8 mouse cellular contexts compared by ENCODE assay signal in genomic region chr8:122720811-122721640, GRCm38 (mm10). TPM values are rescaled to one million over a fixed set of nuclear protein-coding genes. Genes with fewer than 3 reads are reported as not detected.
DNase-seq lines count a peak whose midpoint lies in the region; ATAC-seq and TF ChIP-seq lines count a peak whose summit lies in the region.

No protein-coding gene starts in this region.

- no peaks in the 10 kb centered on the region for H3K36me3 ChIP-seq in embryonic facial prominence, embryonic 12.5 days
- H3K36me3 ChIP-seq in embryonic facial prominence, embryonic 10.5 days (replicated peaks): no peaks in the 10 kb centered on the region
- H3K36me3 ChIP-seq in heart, embryonic 14.5 days (ENCODE audit: control insufficient read depth, insufficient read depth, low read length): no peaks in the 10 kb centered on the region
- no peaks in the 10 kb centered on the region for H3K36me3 ChIP-seq in lung, embryonic 15.5 days

- H3K4me1 ChIP-seq in embryonic facial prominence, embryonic 12.5 days: peaks cover 8% of the 10 kb centered on the region
- peaks cover 18% of the 10 kb centered on the region for H3K4me1 ChIP-seq in embryonic facial prominence, embryonic 10.5 days
- peaks cover 20% of the 10 kb centered on the region for H3K4me1 ChIP-seq in cerebellum, adult 2 months (ENCODE audit: control insufficient read depth, insufficient read depth, low read length)
- H3K4me1 ChIP-seq in heart, embryonic 14.5 days (ENCODE audit: control insufficient read depth in 2 of 2, insufficient read depth in 2 of 2, low read length in 2 of 2): peaks cover 18 to 26% of the 10 kb centered on the region in 2 experiments
- H3K4me1 ChIP-seq in lung, embryonic 15.5 days: peaks cover 23% of the 10 kb centered on the region

- peaks cover 44% of the 10 kb centered on the region for H3K27me3 ChIP-seq in embryonic facial prominence, embryonic 12.5 days
- peaks cover 75% of the 10 kb centered on the region for H3K27me3 ChIP-seq in embryonic facial prominence, embryonic 10.5 days (replicated peaks; ENCODE audit: low read depth, poor library complexity, severe bottlenecking)
- H3K27me3 ChIP-seq in cerebellum, adult 2 months (ENCODE audit: control insufficient read depth, insufficient read depth, low read length): no peaks in the 10 kb centered on the region
- H3K27me3 ChIP-seq in heart, embryonic 14.5 days (ENCODE audit: control insufficient read depth, insufficient read depth, low read length): peaks cover 27% of the 10 kb centered on the region
- H3K27me3 ChIP-seq in lung, embryonic 15.5 days: peaks cover 44% of the 10 kb centered on the region; the same call in 1 of the 2 replicates

- H3K9ac ChIP-seq in embryonic facial prominence, embryonic 12.5 days: no peak overlapping the region
- H3K9ac ChIP-seq in heart, embryonic 14.5 days (ENCODE audit: low read length): no peak overlapping the region
- H3K9ac ChIP-seq in lung, embryonic 15.5 days: no peak overlapping the region; the same call in 1 of the 2 replicates

- no peak for DNase-seq in embryonic facial prominence, embryonic 10.5 days (ENCODE audit: low spot score)
- DNase-seq in cerebellum, adult 2 months: peak; percentile 58 to 65
- peak; percentile 57 to 67 for DNase-seq in spleen, postnatal 10 days (ENCODE audit: low spot score in 2 of 2)
- no peak for DNase-seq in layer of hippocampus, adult 18-20 months (ENCODE audit: low spot score in 2 of 2)
- DNase-seq in adrenal gland, postnatal 10 days: no peak

- no peak for ATAC-seq in embryonic facial prominence, embryonic 12.5 days (ENCODE audit: insufficient number of reproducible peaks, insufficient read depth, low FRiP score, low TSS enrichment)
- peak; percentile 38 for ATAC-seq in heart, embryonic 14.5 days (ENCODE audit: insufficient number of reproducible peaks, insufficient read depth, low FRiP score, low read depth)
- no peak for ATAC-seq in lung, embryonic 15.5 days (ENCODE audit: borderline replicate concordance, extremely low read depth, low FRiP score, low TSS enrichment)

- TF ChIP-seq CTCF in cerebellum, adult 2 months (IDR thresholded peaks at IDR 0.05; ENCODE audit: borderline replicate concordance, insufficient read depth, low read depth, low read length): no peak

- H3K4me3 ChIP-seq in embryonic facial prominence, embryonic 12.5 days: no peak overlapping the region
- H3K4me3 ChIP-seq in embryonic facial prominence, embryonic 10.5 days: no peak overlapping the region
- peak overlapping the region; percentile 5 for H3K4me3 ChIP-seq in cerebellum, adult 2 months (replicated peaks; ENCODE audit: insufficient read depth, low read depth, low read length)
- no peak overlapping the region for H3K4me3 ChIP-seq in heart, embryonic 14.5 days (ENCODE audit: control insufficient read depth in 1 of 2, insufficient read depth in 1 of 2, low read depth in 1 of 2, low read length in 2 of 2)
- H3K4me3 ChIP-seq in lung, embryonic 15.5 days: no peak overlapping the region

- H3K9me3 ChIP-seq in embryonic facial prominence, embryonic 12.5 days: no peaks in the 10 kb centered on the region
- no peaks in the 10 kb centered on the region for H3K9me3 ChIP-seq in embryonic facial prominence, embryonic 10.5 days
- H3K9me3 ChIP-seq in heart, embryonic 14.5 days (ENCODE audit: control insufficient read depth, low read length): no peaks in the 10 kb centered on the region
- no peaks in the 10 kb centered on the region for H3K9me3 ChIP-seq in lung, embryonic 15.5 days

- no peak for TF ChIP-seq POLR2A in cerebellum, adult 2 months (IDR thresholded peaks at IDR 0.05; ENCODE audit: borderline replicate concordance, insufficient read depth, low read length)

- 64% methylated on average over 14 of the region's 14 CpGs for WGBS in embryonic facial prominence, embryonic 12.5 days
- 66% methylated on average over 14 of the region's 14 CpGs for WGBS in embryonic facial prominence, embryonic 10.5 days
- 22% methylated on average over 14 of the region's 14 CpGs for WGBS in cerebellum, adult 2 months
- WGBS in heart, embryonic 14.5 days: 24% methylated on average over 14 of the region's 14 CpGs
- WGBS in lung, embryonic 15.5 days: 47% methylated on average over 14 of the region's 14 CpGs

- H3K4me2 ChIP-seq in embryonic facial prominence, embryonic 12.5 days (replicated peaks): peak overlapping the region; percentile 35; the same call in 1 of the 2 replicates
- peak overlapping the region; percentile 56 for H3K4me2 ChIP-seq in heart, embryonic 14.5 days (ENCODE audit: low read length)
- peak overlapping the region; percentile 39; the same call in 1 of the 2 replicates for H3K4me2 ChIP-seq in lung, embryonic 15.5 days

- no peak overlapping the region for H3K27ac ChIP-seq in embryonic facial prominence, embryonic 12.5 days
- no peak overlapping the region for H3K27ac ChIP-seq in embryonic facial prominence, embryonic 10.5 days (replicated peaks)
- peak overlapping the region; percentile 37; the same call in 1 of the 2 replicates for H3K27ac ChIP-seq in cerebellum, adult 2 months (ENCODE audit: insufficient read depth, low read length)
- H3K27ac ChIP-seq in heart, embryonic 14.5 days (replicated peaks in 1 of 2; ENCODE audit: control insufficient read depth in 1 of 2, insufficient read depth in 1 of 2, low read depth in 2 of 2, low read length in 2 of 2): peak overlapping the region; percentile 1 to 71; a peak in 2 of 4 replicates
- no peak overlapping the region for H3K27ac ChIP-seq in lung, embryonic 15.5 days

RNA-seq across cellular contexts. Expression of gene Cbfa2t3, which starts 22.1 kb away (rescaled TPM):
- 3.9 and 4.4 TPM in 2 replicates for polyA plus RNA-seq in embryonic facial prominence, embryonic 12.5 days (2016; fragmentation: Nextera tagmentation; extraction: Ambion mirVana)
- 1.7 and 2.3 TPM in 2 replicates for polyA plus RNA-seq in embryonic facial prominence, embryonic 10.5 days (2016; fragmentation: Nextera tagmentation; extraction: Ambion mirVana)
- polyA plus RNA-seq in cerebellum, adult 2 months (2012; rRNA removed): 17.7 and 21.6 TPM in 2 replicates
- polyA plus RNA-seq in heart, embryonic 14.5 days (2014; fragmentation: Nextera tagmentation; extraction: Ambion mirVana): 4.2 and 6.2 TPM in 2 replicates
- 4.8 and 5.4 TPM in 2 replicates for polyA plus RNA-seq in lung, embryonic 15.5 days (2015; fragmentation: Nextera tagmentation; extraction: Ambion mirVana)
- 10 to 100 TPM; 46.3 to 52.5 TPM for total RNA-seq in layer of hippocampus, adult 18-20 months (2021)
- 10 to 100 TPM; 12.0 to 14.3 TPM for total RNA-seq in adrenal gland, postnatal 10 days (2021)

RNA-seq across cellular contexts. Expression of gene Acsf3, which starts 54.3 kb away (rescaled TPM):
- 17.7 and 18.7 TPM in 2 replicates for polyA plus RNA-seq in embryonic facial prominence, embryonic 12.5 days (2016; fragmentation: Nextera tagmentation; extraction: Ambion mirVana)
- polyA plus RNA-seq in embryonic facial prominence, embryonic 10.5 days (2016; fragmentation: Nextera tagmentation; extraction: Ambion mirVana): 15.9 and 16.4 TPM in 2 replicates
- polyA plus RNA-seq in cerebellum, adult 2 months (2012; rRNA removed): 33.0 and 33.6 TPM in 2 replicates
- polyA plus RNA-seq in heart, embryonic 14.5 days (2014; fragmentation: Nextera tagmentation; extraction: Ambion mirVana): 15.1 and 15.4 TPM in 2 replicates
- 17.7 and 18.6 TPM in 2 replicates for polyA plus RNA-seq in lung, embryonic 15.5 days (2015; fragmentation: Nextera tagmentation; extraction: Ambion mirVana)
- 10 to 100 TPM; 17.7 to 21.0 TPM for total RNA-seq in layer of hippocampus, adult 18-20 months (2021)
- total RNA-seq in adrenal gland, postnatal 10 days (2021): 10 to 100 TPM; 54.3 to 64.8 TPM

Comparison
In these comparisons a context has a peak if more than half of its experiments do, and no peak if none do; other contexts are left out.
1. H3K27ac ChIP-seq: peak in cerebellum, adult 2 months (single experiment) and heart, embryonic 14.5 days (2 of 2); none in embryonic facial prominence, embryonic 12.5 days (single experiment), embryonic facial prominence, embryonic 10.5 days (single experiment) and lung, embryonic 15.5 days (single experiment).
2. DNase-seq: peak in cerebellum, adult 2 months (2 of 2) and spleen, postnatal 10 days (2 of 2); none in embryonic facial prominence, embryonic 10.5 days (single experiment), layer of hippocampus, adult 18-20 months (0 of 2) and adrenal gland, postnatal 10 days (single experiment).
3. Peak in every context shown above with its lines, with median percentiles within 50 percentile points of each other: H3K4me2 ChIP-seq.